Mouse (Mus musculus) liver, postnatal 0 days (tissue): Measurements from ENCODE around the gene Gm11111. TPM values are rescaled to one million over a fixed set of nuclear protein-coding genes. Genes with fewer than 3 reads are reported as not detected.
"Not testable (repeated sequence)": the region's sequence is repeated elsewhere in the genome, so short reads cannot be mapped to it uniquely, and the experiment has no call there.

Experiments used
- ATAC-seq: fragments of 200-750 bp; cut with Nextera tagmentation; 2 replicates; pipeline ENCODE4 v1.8.0; 2017; ENCODE audit warnings: mild to moderate bottlenecking, moderate library complexity
- DNase-seq: peaks from one replicate; pipeline ENCODE4 v3.0.0-alpha.2; 2016
- H3K27ac ChIP-seq: fragments of 300-500 bp; sonication (generic); 2 replicates; pipeline ENCODE4 v1.5.1; 2014; ENCODE audit warnings: antibody characterized with exemption, moderate library complexity, mild to moderate bottlenecking, low read depth
- H3K27me3 ChIP-seq: fragments of 300-500 bp; sonication (generic); 2 replicates; pipeline ENCODE4 v1.6.1; 2014; ENCODE audit warnings: low read length, control low read depth, mixed read lengths; ENCODE audit not compliant: insufficient read depth
- H3K36me3 ChIP-seq: fragments of 300-500 bp; sonication (generic); replicated peaks from 2 replicates; pipeline ENCODE4 v1.6.1; 2014; ENCODE audit warnings: mild to moderate bottlenecking, control low read depth, low read length, moderate library complexity, mixed read lengths; ENCODE audit not compliant: insufficient read depth
- H3K4me1 ChIP-seq: fragments of 300-500 bp; sonication (generic); 2 replicates; pipeline ENCODE4 v1.6.1; 2014; ENCODE audit warnings: antibody characterized with exemption, mild to moderate bottlenecking, control low read depth; ENCODE audit not compliant: insufficient read depth
- H3K4me2 ChIP-seq: fragments of 300-500 bp; sonication (generic); 2 replicates; pipeline ENCODE4 v1.6.1; 2014; ENCODE audit warnings: low read depth, mild to moderate bottlenecking, low read length, moderate library complexity, mixed read lengths
- H3K4me3 ChIP-seq: fragments of 300-500 bp; sonication (generic); 2 replicates; pipeline ENCODE4 v1.5.1; 2014; ENCODE audit warnings: low read depth, low read length
- H3K9ac ChIP-seq: fragments of 300-500 bp; sonication (generic); replicated peaks from 2 replicates; pipeline ENCODE4 v1.6.1; 2014; ENCODE audit warnings: mild to moderate bottlenecking, moderate library complexity
- H3K9me3 ChIP-seq: fragments of 300-500 bp; sonication (generic); 2 replicates; pipeline ENCODE4 v1.6.1; 2016; ENCODE audit warnings: mild to moderate bottlenecking, control low read depth, low read length, mixed read lengths
- CTCF ChIP-seq: sonication (generic); IDR thresholded peaks from 2 replicates; pipeline ENCODE4 v1.5.1; 2016; ENCODE audit warnings: antibody characterized with exemption, low read depth
- EP300 ChIP-seq: IDR thresholded peaks from 2 replicates; pipeline ENCODE4 v1.6.1; 2016; ENCODE audit warnings: antibody characterized with exemption, low read depth, mild to moderate bottlenecking
- WGBS: fragments of 180-500 bp; shearing (Covaris S2); extraction: QIAGEN DNeasy Blood & Tissue Kit; methylation state at CpG from one replicate; pipeline ENCODE4 v1.1.7; 2014; ENCODE audit not compliant: insufficient replicate concordance; 5-methylcytosine and 5-hydroxymethylcytosine counted together
- polyA plus RNA-seq: library from polyadenylated mRNA; unstranded; fragments of >200 nt; fragmentation: Nextera tagmentation; extraction: Ambion mirVana; gene quantifications from 2 replicates; pipeline ENCODE4 v1.2.1, GENCODE M21; 2015

The Gm11111 gene
- polyA plus RNA-seq, 1 experiment from 2014 or later = not detected

- Histone ChIP-seq H3K27me3 (no peaks in the 10 kb centered on the region), H3K27ac (no peak overlapping the region), H3K9ac (no peak overlapping the region), H3K4me2 (no peak overlapping the region), H3K9me3 (no peaks in the 10 kb centered on the region), H3K4me3 (no peak overlapping the region), H3K36me3 (no peaks in the 10 kb centered on the region), H3K4me1 (no peaks in the 10 kb centered on the region)
- WGBS = 53% methylated on average over 6 of the region's 6 CpGs
- DNase-seq = no peak
- no peak for ATAC-seq
- TF ChIP-seq CTCF (no peak), EP300 (no peak)
Observed at GRCm38 (mm10) chr5:98566461-98567193, 14.1 kb downstream of the Gm11111 start.

GRCm38 (mm10) chr5:98568481-98568880, 16.0 kb downstream of the Gm11111 start:
- no peak overlapping the region for H3K27ac ChIP-seq
- no peaks in the 10 kb centered on the region for H3K9me3 ChIP-seq
- no peak overlapping the region for H3K4me2 ChIP-seq
- H3K9ac ChIP-seq = no peak overlapping the region
- WGBS = 85% methylated on average over 4 of the region's 4 CpGs
- no peak for ATAC-seq
- H3K27me3 ChIP-seq = no peaks in the 10 kb centered on the region
- no peak overlapping the region for H3K4me3 ChIP-seq
- no peaks in the 10 kb centered on the region for H3K4me1 ChIP-seq
- TF ChIP-seq EP300 (no peak), CTCF (no peak)
- DNase-seq = no peak
- no peaks in the 10 kb centered on the region for H3K36me3 ChIP-seq

GRCm38 (mm10) chr5:98569029-98569513, 16.6 kb downstream of the Gm11111 start:
- Histone ChIP-seq H3K4me1 (no peaks in the 10 kb centered on the region), H3K9me3 (no peaks in the 10 kb centered on the region), H3K36me3 (no peaks in the 10 kb centered on the region), H3K4me2 (no peak overlapping the region), H3K4me3 (no peak overlapping the region), H3K27me3 (no peaks in the 10 kb centered on the region), H3K27ac (no peak overlapping the region), H3K9ac (no peak overlapping the region)
- ATAC-seq = no peak
- TF ChIP-seq CTCF (no peak), EP300 (no peak)
- 26% methylated on average over 3 of the region's 3 CpGs for WGBS
- DNase-seq = no peak

- H3K4me1 ChIP-seq = no peaks in the 10 kb centered on the region
- ATAC-seq (no peak), DNase-seq (no peak)
- H3K4me2 ChIP-seq = no peak overlapping the region
- no peak overlapping the region for H3K9ac ChIP-seq
- H3K36me3 ChIP-seq = no peaks in the 10 kb centered on the region
- 66% methylated on average over 4 of the region's 4 CpGs for WGBS
- H3K27me3 ChIP-seq = no peaks in the 10 kb centered on the region
- H3K9me3 ChIP-seq = no peaks in the 10 kb centered on the region
- no peak overlapping the region for H3K27ac ChIP-seq
- TF ChIP-seq CTCF (no peak), EP300 (no peak)
- H3K4me3 ChIP-seq = no peak overlapping the region
Observed at GRCm38 (mm10) chr5:98572392-98572791, 19.9 kb downstream of the Gm11111 start.

- Histone ChIP-seq H3K27me3 (no peaks in the 10 kb centered on the region), H3K36me3 (no peaks in the 10 kb centered on the region), H3K4me3 (no peak overlapping the region), H3K9me3 (no peaks in the 10 kb centered on the region), H3K4me1 (no peaks in the 10 kb centered on the region), H3K27ac (no peak overlapping the region), H3K4me2 (no peak overlapping the region), H3K9ac (no peak overlapping the region)
- 70% methylated on average over 12 of the region's 12 CpGs for WGBS
- ATAC-seq = no peak
- TF ChIP-seq CTCF = no peak
- TF ChIP-seq EP300 = no peak
- DNase-seq = no peak
Observed at GRCm38 (mm10) chr5:98574711-98575470, 22.4 kb downstream of the Gm11111 start.

- Histone ChIP-seq H3K9me3 (no peaks in the 10 kb centered on the region), H3K9ac (no peak overlapping the region), H3K27me3 (no peaks in the 10 kb centered on the region), H3K4me2 (no peak overlapping the region), H3K4me3 (no peak overlapping the region), H3K4me1 (no peaks in the 10 kb centered on the region), H3K36me3 (no peaks in the 10 kb centered on the region), H3K27ac (no peak overlapping the region)
- ATAC-seq = no peak
- no peak for DNase-seq
- 69% methylated on average over 4 of the region's 4 CpGs for WGBS
- TF ChIP-seq CTCF (no peak), EP300 (no peak)
Observed at GRCm38 (mm10) chr5:98575471-98575834, 23.0 kb downstream of the Gm11111 start.

GRCm38 (mm10) chr5:98576538-98576937, 24.0 kb downstream of the Gm11111 start:
- 74% methylated on average over 6 of the region's 6 CpGs for WGBS

More at GRCm38 (mm10) chr5:98576538-98576937, 24.0 kb downstream of the Gm11111 start:
- not testable (repeated sequence) for H3K27ac ChIP-seq, H3K4me3 ChIP-seq, H3K36me3 ChIP-seq, DNase-seq, H3K4me1 ChIP-seq, H3K9ac ChIP-seq, H3K4me2 ChIP-seq, H3K27me3 ChIP-seq, H3K9me3 ChIP-seq, ATAC-seq
